In the genomic region with DNA sequence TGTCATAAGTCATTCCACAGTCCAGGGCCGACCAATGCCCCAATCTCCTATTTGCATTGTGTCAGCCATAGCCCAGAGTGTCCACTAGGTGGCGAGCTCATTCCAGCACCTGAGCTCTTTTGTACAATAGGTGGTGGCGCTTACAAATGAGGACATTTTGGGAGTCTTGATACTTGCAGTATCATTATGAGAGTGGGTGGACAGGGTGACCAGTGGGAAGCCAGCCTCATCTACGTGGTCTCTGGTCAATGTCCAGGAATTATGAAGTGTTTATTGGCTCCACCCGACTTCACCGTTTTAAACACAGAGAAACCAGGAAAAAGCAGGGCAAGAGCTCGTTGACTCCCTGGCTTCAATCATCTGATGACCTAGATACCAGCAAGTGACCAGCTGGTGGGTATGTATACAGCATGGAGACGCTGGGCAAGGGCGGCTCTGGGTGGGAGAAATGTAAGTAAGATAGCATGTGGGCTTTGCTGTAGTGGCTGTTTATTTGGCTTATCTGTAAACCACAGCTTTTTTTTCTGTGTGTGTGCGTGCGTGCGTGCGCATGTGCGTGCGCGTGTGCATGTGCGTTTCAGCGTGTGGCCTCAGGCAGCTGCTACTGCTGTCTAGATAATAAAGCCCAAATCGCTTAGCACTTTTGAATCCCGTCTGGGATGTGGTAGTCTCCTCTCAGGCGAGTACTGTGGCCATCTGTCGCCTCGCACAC, we compare ENCODE assay signal across 8 mouse cellular contexts. TPM values are rescaled to one million over a fixed set of nuclear protein-coding genes. Genes with fewer than 3 reads are reported as not detected.
DNase-seq lines count a peak whose midpoint lies in the region; ATAC-seq and TF ChIP-seq lines count a peak whose summit lies in the region.

A gene (plus strand): TSS at position 137 of the 712 bp plus-strand sequence.

- H3K4me1 ChIP-seq in forebrain, embryonic 11.5 days (replicated peaks; ENCODE audit: control insufficient read depth, insufficient read depth, low read length), result no peaks in the 10 kb centered on the region
- 0 out of 2 replicates have a peak, but pooled peaks cover 6% of the 10 kb centered on the region for H3K4me1 ChIP-seq in hindbrain, embryonic 15.5 days (replicated peaks)
- H3K4me1 ChIP-seq in midbrain, embryonic 10.5 days, result no peaks in the 10 kb centered on the region

- H3K9ac ChIP-seq in forebrain, embryonic 11.5 days (ENCODE audit: low read length), result no peak within 1 kb of the TSS
- no peak within 1 kb of the TSS for H3K9ac ChIP-seq in hindbrain, embryonic 15.5 days

- peak; percentile 45 for DNase-seq in gastrocnemius, adult 2 months
- DNase-seq in gastrocnemius, postnatal 14 days, result no peak
- peak; percentile 67 for DNase-seq in c-Kit-positive CD71-positive TER-119-negative erythroid progenitor cells, embryonic 14.5 days (ENCODE audit: low read depth)
- DNase-seq in forebrain, embryonic 11.5 days (ENCODE audit: low spot score), result peak; percentile 79
- DNase-seq in left cerebral cortex, postnatal 36 days (ENCODE audit: low spot score in 2 of 2), result peak; percentile 54 to 60
- DNase-seq in midbrain, embryonic 10.5 days (ENCODE audit: low spot score), result peak; percentile 66
- DNase-seq in spleen, adult 12 weeks (ENCODE audit: low spot score), result peak; percentile 32

- H3K9me3 ChIP-seq in forebrain, embryonic 11.5 days (ENCODE audit: control insufficient read depth, low read length), result no peaks in the 10 kb centered on the region
- no peaks in the 10 kb centered on the region for H3K9me3 ChIP-seq in hindbrain, embryonic 15.5 days
- peaks cover 6% of the 10 kb centered on the region; the same call in 1 of the 2 replicates for H3K9me3 ChIP-seq in midbrain, embryonic 10.5 days (replicated peaks)

- WGBS in forebrain, embryonic 11.5 days, result 72% methylated on average over 23 of the region's 23 CpGs
- 63% methylated on average over 23 of the region's 23 CpGs for WGBS in hindbrain, embryonic 15.5 days
- 75% methylated on average over 23 of the region's 23 CpGs for WGBS in midbrain, embryonic 10.5 days

- no peak within 1 kb of the TSS for H3K27ac ChIP-seq in gastrocnemius, adult 2 months
- no peak within 1 kb of the TSS for H3K27ac ChIP-seq in forebrain, embryonic 11.5 days (ENCODE audit: low read depth, low read length)
- peak within 1 kb of the TSS; percentile 36; the same call in 1 of the 2 replicates for H3K27ac ChIP-seq in hindbrain, embryonic 15.5 days (replicated peaks)
- H3K27ac ChIP-seq in midbrain, embryonic 10.5 days (replicated peaks), result no peak within 1 kb of the TSS

- TF ChIP-seq CTCF in gastrocnemius, adult 2 months (IDR thresholded peaks at IDR 0.05), result no peak; the same call in 1 of the 2 replicates

- H3K4me3 ChIP-seq in gastrocnemius, adult 2 months, result no peak within 1 kb of the TSS
- H3K4me3 ChIP-seq in forebrain, embryonic 11.5 days (ENCODE audit: low read depth, low read length), result no peak within 1 kb of the TSS
- peak within 1 kb of the TSS; percentile 23 for H3K4me3 ChIP-seq in hindbrain, embryonic 15.5 days
- H3K4me3 ChIP-seq in midbrain, embryonic 10.5 days, result no peak within 1 kb of the TSS

- H3K36me3 ChIP-seq in forebrain, embryonic 11.5 days (ENCODE audit: control insufficient read depth, insufficient read depth, low read length), result no peaks in the 10 kb centered on the region
- H3K36me3 ChIP-seq in hindbrain, embryonic 15.5 days, result no peaks in the 10 kb centered on the region
- no peaks in the 10 kb centered on the region for H3K36me3 ChIP-seq in midbrain, embryonic 10.5 days

- no peaks in the 10 kb centered on the region for H3K27me3 ChIP-seq in forebrain, embryonic 11.5 days (ENCODE audit: control insufficient read depth, insufficient read depth, low read length)
- H3K27me3 ChIP-seq in hindbrain, embryonic 15.5 days, result 0 out of 2 replicates have a peak, but pooled peaks cover 5% of the 10 kb centered on the region
- no peaks in the 10 kb centered on the region for H3K27me3 ChIP-seq in midbrain, embryonic 10.5 days (ENCODE audit: low read depth, poor library complexity, severe bottlenecking)

- peak; percentile 79 for ATAC-seq in forebrain, embryonic 11.5 days (replicated peaks; ENCODE audit: low FRiP score)
- peak; percentile 88 for ATAC-seq in hindbrain, embryonic 15.5 days (ENCODE audit: low FRiP score, low read depth)

- H3K4me2 ChIP-seq in forebrain, embryonic 11.5 days (ENCODE audit: low read depth, low read length, severe bottlenecking), result no peak within 1 kb of the TSS
- peak within 1 kb of the TSS; percentile 40 for H3K4me2 ChIP-seq in hindbrain, embryonic 15.5 days

- intact Hi-C loops in gastrocnemius, adult 2 months (cut with DNase I), result no loop called here
- intact Hi-C loops in gastrocnemius, postnatal 14 days (cut with DNase I; ENCODE audit: low total_unique reads), result no loop called here
- intact Hi-C loops in left cerebral cortex, postnatal 36 days (cut with DNase I), result loop anchor here (10.0 kb wide), 2 partner anchors 1611 to 1791 kb away; a partner anchor contains a TSS

RNA-seq across cellular contexts. Expression of the gene that starts here (rescaled TPM):
- under 1 TPM; 0.08 to 0.14 TPM for total RNA-seq in gastrocnemius, adult 2 months (2021)
- total RNA-seq in gastrocnemius, postnatal 14 days (2021), result under 1 TPM; 0.04 to 0.09 TPM
- 0.39 TPM in 1 of 2 replicates, not detected in the other for polyA plus RNA-seq in forebrain, embryonic 11.5 days (2014; fragmentation: Nextera tagmentation; extraction: Ambion mirVana)
- polyA plus RNA-seq in hindbrain, embryonic 15.5 days (2015; fragmentation: Nextera tagmentation; extraction: Ambion mirVana), result 4.2 and 4.7 TPM in 2 replicates
- total RNA-seq in left cerebral cortex, postnatal 36 days (2021), result 1 to 10 TPM; 4.1 to 6.3 TPM
- polyA plus RNA-seq in midbrain, embryonic 10.5 days (2016; fragmentation: Nextera tagmentation; extraction: Ambion mirVana), result 0.02 and 0.06 TPM in 2 replicates

Comparison
In these comparisons a context has a peak if more than half of its experiments do, and no peak if none do; other contexts are left out.
1. RNA of the gene that starts here (total RNA-seq): 4.1 to 6.3 TPM in left cerebral cortex, postnatal 36 days; 0.08 to 0.14 TPM in gastrocnemius, adult 2 months and 0.04 to 0.09 TPM in gastrocnemius, postnatal 14 days; every median in the first group is over 4 times any median in the second.
2. Peak in DNase-seq in gastrocnemius, adult 2 months; RNA of the gene not detected or under 1 TPM.
3. Peak in DNase-seq and ATAC-seq in forebrain, embryonic 11.5 days; RNA of the gene not detected or under 1 TPM.
4. Peak in DNase-seq in midbrain, embryonic 10.5 days; RNA of the gene not detected or under 1 TPM.